Mouse (Mus musculus) liver, embryonic 14.5 days (tissue): ENCODE data around the gene Hspb6. TPM values are rescaled to one million over a fixed set of nuclear protein-coding genes. Genes with fewer than 3 reads are reported as not detected.

Experiments
- ATAC-seq: fragments of 200-750 bp; cut with Nextera tagmentation; 2 replicates; pipeline ENCODE4 v1.8.0; 2017; ENCODE audit warnings: moderate number of reproducible peaks, mild to moderate bottlenecking, moderate library complexity; ENCODE audit not compliant: insufficient read depth
- DNase-seq, 3 experiments: peaks; one replicate each; pipeline ENCODE4 v3.0.0-alpha.2; 2012 to 2013; ENCODE audit warnings: low read depth in 3 of 3, low spot score in 3 of 3
- H3K27ac ChIP-seq: fragments of 300-500 bp; sonication (generic); 2 replicates; pipeline ENCODE4 v1.5.1; 2014; ENCODE audit warnings: moderate library complexity, mild to moderate bottlenecking, control low read depth, inconsistent platforms
- H3K27me3 ChIP-seq: fragments of 300-500 bp; sonication (generic); 2 replicates; pipeline ENCODE4 v1.6.1; 2014; ENCODE audit warnings: mild to moderate bottlenecking, low read length, moderate library complexity; ENCODE audit not compliant: control insufficient read depth, insufficient read depth
- H3K36me3 ChIP-seq: fragments of 300-500 bp; sonication (generic); replicated peaks from 2 replicates; pipeline ENCODE4 v1.6.1; 2014; ENCODE audit warnings: low read depth; ENCODE audit not compliant: control insufficient read depth, insufficient read depth
- H3K4me1 ChIP-seq, 2 experiments: fragments of 200-500 bp in 1 of 2; fragments of 300-500 bp in 1 of 2; sonication (generic) in 1 of 2; replicated peaks; 2 replicates each; pipeline ENCODE4 v1.6.1; 2012 to 2014; ENCODE audit warnings: antibody characterized with exemption in 1 of 2, inconsistent platforms in 1 of 2, low read length in 1 of 2; ENCODE audit not compliant: control insufficient read depth in 2 of 2, insufficient read depth in 2 of 2
- H3K4me2 ChIP-seq: fragments of 300-500 bp; sonication (generic); 2 replicates; pipeline ENCODE4 v1.6.1; 2014; ENCODE audit warnings: low read depth, mild to moderate bottlenecking, control low read depth, moderate library complexity
- H3K4me3 ChIP-seq, 2 experiments: fragments of 200-500 bp in 1 of 2; fragments of 300-500 bp in 1 of 2; sonication (generic) in 1 of 2; 2 replicates each; pipeline ENCODE4 v1.5.1; 2012 to 2014; ENCODE audit warnings: low read depth in 2 of 2, low read length in 2 of 2, mild to moderate bottlenecking in 2 of 2, control low read depth in 1 of 2, inconsistent platforms in 1 of 2, moderate library complexity in 1 of 2; ENCODE audit not compliant: insufficient read depth in 1 of 2
- H3K9ac ChIP-seq: fragments of 300-500 bp; sonication (generic); replicated peaks from 2 replicates; pipeline ENCODE4 v1.6.1; 2014; ENCODE audit warnings: mild to moderate bottlenecking, control low read depth, moderate library complexity
- H3K9me3 ChIP-seq: fragments of 300-500 bp; sonication (generic); 2 replicates; pipeline ENCODE4 v1.6.1; 2016; ENCODE audit warnings: low read length, mixed read lengths; ENCODE audit not compliant: control insufficient read depth
- CTCF ChIP-seq: IDR thresholded peaks from 2 replicates; pipeline ENCODE4 v1.5.1; 2016; ENCODE audit warnings: antibody characterized with exemption, low read depth, control low read depth
- EP300 ChIP-seq: IDR thresholded peaks from 2 replicates; pipeline ENCODE4 v1.6.1; 2016; ENCODE audit warnings: antibody characterized with exemption, low read depth
- WGBS: fragments of 180-500 bp; shearing (Covaris S2); extraction: QIAGEN DNeasy Blood & Tissue Kit; methylation state at CpG from one replicate; pipeline ENCODE4 v1.1.7; 2014; ENCODE audit not compliant: insufficient replicate concordance; 5-methylcytosine and 5-hydroxymethylcytosine counted together
- polyA plus RNA-seq, 2 experiments: library from polyadenylated mRNA; depleted of rRNA in 1 of 2; stranded (reverse) in 1 of 2; unstranded in 1 of 2; fragments of >200 nt; fragmentation: Nextera tagmentation in 1 of 2; extraction: Ambion mirVana in 1 of 2; gene quantifications; 2 replicates each; pipeline versions ENCODE4 v1.2.1 to v1.2.3; 2012 to 2014

The Hspb6 gene
- polyA plus RNA-seq, 2 experiments = 3.6 to 4.2 TPM

DNA sequence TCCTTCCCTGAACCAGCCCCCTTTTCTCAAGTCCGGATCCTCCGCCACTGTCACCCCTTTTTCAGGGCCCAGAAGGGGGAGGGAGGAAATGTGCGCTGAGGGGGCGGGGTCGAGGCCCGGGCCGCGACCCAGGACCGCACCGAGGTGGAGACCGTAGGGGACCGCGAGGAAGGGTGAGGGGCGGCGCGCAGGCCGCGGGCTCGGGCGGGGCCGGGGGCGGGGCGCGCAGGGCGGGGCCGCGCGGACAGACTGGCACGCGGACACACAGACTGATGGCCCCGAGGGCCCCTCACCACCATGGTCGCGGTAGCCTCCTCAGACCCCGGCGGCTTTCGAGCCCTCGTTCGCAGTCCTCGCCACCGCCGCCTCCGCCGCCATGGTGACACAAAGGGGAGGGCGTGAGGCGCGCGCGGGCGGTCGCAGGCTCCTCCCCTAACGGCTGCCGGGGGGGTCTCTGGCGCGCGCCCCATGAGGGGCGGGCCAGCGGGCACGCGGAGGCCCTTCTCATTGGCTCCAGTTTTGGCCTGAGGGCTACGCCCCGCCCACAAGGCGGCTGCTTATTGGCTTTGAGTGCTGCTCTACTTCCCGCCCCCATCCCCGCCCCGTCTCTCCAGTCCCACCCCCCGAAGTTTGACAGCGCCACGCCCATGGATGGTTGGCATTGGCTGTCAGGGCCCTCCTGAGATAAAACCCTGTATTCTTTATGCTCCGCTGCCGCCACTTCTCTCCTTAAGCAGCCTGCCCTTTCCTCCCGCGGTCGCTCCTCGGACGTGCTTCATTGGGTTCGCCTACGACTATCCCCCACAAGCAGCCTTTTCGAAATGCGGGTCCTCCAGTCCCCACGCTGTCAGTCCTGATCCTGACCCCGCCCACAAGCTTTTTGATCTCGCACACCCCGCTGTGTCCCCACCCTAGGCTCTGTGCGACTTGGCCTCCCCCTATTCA lies 17.1 kb upstream of the Hspb6 start, which contains the start of gene Arhgap33:
Arhgap33 (minus strand) TSS at position 428 of the 945 bp plus-strand sequence.
- Histone ChIP-seq H3K4me1 (peaks cover 6 to 11% of the 10 kb centered on the region in 2 experiments), H3K9ac (peak within 1 kb of the TSS; percentile 62), H3K4me2 (peak within 1 kb of the TSS; percentile 80), H3K36me3 (no peaks in the 10 kb centered on the region; the same call in 1 of the 2 replicates), H3K9me3 (no peaks in the 10 kb centered on the region), H3K27ac (peak within 1 kb of the TSS; percentile 41; the same call in 1 of the 2 replicates), H3K27me3 (no peaks in the 10 kb centered on the region), H3K4me3 (peak within 1 kb of the TSS; percentile 68 to 97)
- under 1% methylated on average over 68 of the region's 84 CpGs for WGBS
- TF ChIP-seq CTCF (no peak), EP300 (no peak)
- ATAC-seq (peak; percentile 96), DNase-seq (peak; percentile 96 to 97 (median 96))

- no peaks in the 10 kb centered on the region for H3K9me3 ChIP-seq
- ATAC-seq = no peak
- no peaks in the 10 kb centered on the region for H3K36me3 ChIP-seq
- H3K4me1 ChIP-seq = peaks cover 8 to 12% of the 10 kb centered on the region in 2 experiments
- 74% methylated on average over 7 of the region's 7 CpGs for WGBS
- H3K4me3 ChIP-seq = no peak overlapping the region
- no peaks in the 10 kb centered on the region for H3K27me3 ChIP-seq
- no peak overlapping the region for H3K9ac ChIP-seq
- H3K27ac ChIP-seq = no peak overlapping the region
- TF ChIP-seq CTCF (no peak), EP300 (no peak)
- DNase-seq = no peak
- H3K4me2 ChIP-seq = no peak overlapping the region
These were observed 11.4 kb upstream of the Hspb6 start for GRCm38 (mm10) chr7:30540572-30540971.

DNA sequence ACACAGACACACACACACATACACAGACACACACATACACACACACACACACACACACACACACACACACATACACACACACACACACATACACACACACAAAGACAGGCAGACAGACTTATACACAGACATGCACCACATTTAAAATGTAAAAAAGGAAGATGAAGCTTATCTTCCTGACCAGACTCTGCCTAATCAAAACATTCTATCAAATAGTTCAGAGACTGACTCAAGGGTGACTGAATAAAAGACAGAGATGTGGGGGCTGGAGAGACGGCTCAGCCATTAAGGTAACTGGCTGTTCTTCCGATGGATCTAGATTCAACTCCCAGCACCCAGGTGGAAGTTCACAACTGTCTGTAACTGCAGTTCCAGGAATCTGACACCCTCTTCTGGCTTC lies 7.7 kb upstream of the Hspb6 start:
- Histone ChIP-seq H3K36me3 (peaks cover 6% of the 10 kb centered on the region; the same call in 1 of the 2 replicates), H3K9me3 (no peaks in the 10 kb centered on the region), H3K27ac (no peak overlapping the region), H3K4me3 (no peak overlapping the region), H3K4me2 (no peak overlapping the region), H3K4me1 (peaks cover 3 to 7% of the 10 kb centered on the region in 2 experiments), H3K27me3 (no peaks in the 10 kb centered on the region), H3K9ac (no peak overlapping the region)
- peak; percentile 39; the same call in 1 of the 2 replicates for ATAC-seq
- DNase-seq = no peak
- TF ChIP-seq CTCF (no peak), EP300 (no peak)
- 37% methylated on average over 2 of the region's 2 CpGs for WGBS

DNA sequence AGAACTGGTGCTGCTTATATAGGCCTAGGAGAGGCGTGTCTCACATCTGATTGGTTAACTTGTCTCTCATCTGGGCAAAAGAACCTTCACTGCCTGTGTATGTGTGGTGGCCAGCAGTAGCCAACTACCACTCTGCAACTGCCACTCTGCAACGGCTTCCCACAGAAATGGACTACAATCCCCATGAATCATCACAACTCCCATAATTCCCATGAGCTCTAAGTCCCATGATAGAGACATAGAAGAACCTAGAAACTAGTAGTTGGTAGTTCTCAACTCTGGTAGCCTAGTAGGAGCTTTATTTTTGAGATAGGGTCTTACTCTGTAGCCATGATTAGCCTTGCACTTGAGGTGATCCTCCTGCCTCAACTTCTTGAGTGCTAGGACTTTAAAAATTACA lies 2.1 kb upstream of the Hspb6 start:
- H3K9me3 ChIP-seq = no peaks in the 10 kb centered on the region

GRCm38 (mm10) chr7:30550603-30551002 lies 1.4 kb upstream of the Hspb6 start:
- TF ChIP-seq EP300 = no peak
- no peak for TF ChIP-seq CTCF
- H3K4me1 ChIP-seq = peaks cover 6 to 7% of the 10 kb centered on the region in 2 experiments
- ATAC-seq (no peak), DNase-seq (no peak)
- no peak overlapping the region for H3K4me3 ChIP-seq
- H3K27me3 ChIP-seq = no peaks in the 10 kb centered on the region
- H3K4me2 ChIP-seq = no peak overlapping the region
- H3K9me3 ChIP-seq = no peaks in the 10 kb centered on the region
- 91% methylated on average over 1 of the region's 1 CpGs for WGBS
- no peak overlapping the region for H3K27ac ChIP-seq
- H3K36me3 ChIP-seq = peaks cover 11% of the 10 kb centered on the region; the same call in 1 of the 2 replicates
- H3K9ac ChIP-seq = no peak overlapping the region

More for the DNA sequence above, 2.1 kb upstream of the Hspb6 start:
- no peak overlapping the region for H3K9ac ChIP-seq
- TF ChIP-seq EP300 (no peak), CTCF (no peak)
- H3K36me3 ChIP-seq = peaks cover 6% of the 10 kb centered on the region; the same call in 1 of the 2 replicates
- no peaks in the 10 kb centered on the region for H3K27me3 ChIP-seq
- peaks cover 6 to 7% of the 10 kb centered on the region in 2 experiments for H3K4me1 ChIP-seq
- H3K27ac ChIP-seq = no peak overlapping the region
- 85% methylated on average over 2 of the region's 2 CpGs for WGBS
- no peak overlapping the region for H3K4me3 ChIP-seq
- no peak for ATAC-seq
- no peak for DNase-seq
- H3K4me2 ChIP-seq = no peak overlapping the region
